Mouse (Mus musculus): ENCODE measurements around the gene Plekhg3.

The Plekhg3 gene

GRCm38 (mm10) chr12:76552321-76552720 lies 21.6 kb downstream of the Plekhg3 start:
- WGBS: 61% methylated on average over 8 of the region's 8 CpGs

GRCm38 (mm10) chr12:76552958-76553357 lies 22.3 kb downstream of the Plekhg3 start:
- WGBS: 88% methylated on average over 4 of the region's 4 CpGs

GRCm38 (mm10) chr12:76553917-76554316 lies 23.2 kb downstream of the Plekhg3 start:
- 71% methylated on average over 7 of the region's 7 CpGs for WGBS

- WGBS: 82% methylated on average over 3 of the region's 3 CpGs
Observed at GRCm38 (mm10) chr12:76554392-76554791, 23.7 kb downstream of the Plekhg3 start.

- 95% methylated on average over 3 of the region's 3 CpGs for WGBS
Observed at GRCm38 (mm10) chr12:76554871-76555386, 24.2 kb downstream of the Plekhg3 start.

GRCm38 (mm10) chr12:76556187-76556586 lies 25.5 kb downstream of the Plekhg3 start:
- 80% methylated on average over 7 of the region's 7 CpGs for WGBS

GRCm38 (mm10) chr12:76556745-76557389 lies 26.2 kb downstream of the Plekhg3 start:
- WGBS: 60% methylated on average over 6 of the region's 6 CpGs

GRCm38 (mm10) chr12:76558206-76558605 lies 27.5 kb downstream of the Plekhg3 start:
- 81% methylated on average over 5 of the region's 5 CpGs for WGBS

- 85% methylated on average over 4 of the region's 4 CpGs for WGBS
Observed at GRCm38 (mm10) chr12:76562196-76562595, 31.5 kb downstream of the Plekhg3 start.

- WGBS: 61% methylated on average over 10 of the region's 10 CpGs
Observed at GRCm38 (mm10) chr12:76566284-76566683, 35.6 kb downstream of the Plekhg3 start.

- WGBS: 89% methylated on average over 9 of the region's 9 CpGs
Observed at GRCm38 (mm10) chr12:76570221-76570940, 39.7 kb downstream of the Plekhg3 start.

- 91% methylated on average over 10 of the region's 10 CpGs for WGBS
Observed at GRCm38 (mm10) chr12:76571266-76571665, 40.6 kb downstream of the Plekhg3 start.

GRCm38 (mm10) chr12:76572261-76573251 lies 41.9 kb downstream of the Plekhg3 start:
- 78% methylated on average over 27 of the region's 27 CpGs for WGBS

GRCm38 (mm10) chr12:76573381-76573780 lies 42.7 kb downstream of the Plekhg3 start:
- WGBS: 98% methylated on average over 6 of the region's 6 CpGs

- WGBS: 91% methylated on average over 6 of the region's 6 CpGs
Observed at GRCm38 (mm10) chr12:76574815-76575214, 44.1 kb downstream of the Plekhg3 start.

GRCm38 (mm10) chr12:76576061-76576460 lies 45.4 kb downstream of the Plekhg3 start:
- WGBS: 92% methylated on average over 9 of the region's 9 CpGs

GRCm38 (mm10) chr12:76576806-76577205 lies 46.1 kb downstream of the Plekhg3 start:
- WGBS: 94% methylated on average over 8 of the region's 8 CpGs

- 92% methylated on average over 16 of the region's 16 CpGs for WGBS
Observed at GRCm38 (mm10) chr12:76577858-76578257, 47.2 kb downstream of the Plekhg3 start.

- 95% methylated on average over 2 of the region's 2 CpGs for WGBS
Observed at GRCm38 (mm10) chr12:76578465-76578864, 47.8 kb downstream of the Plekhg3 start.

GRCm38 (mm10) chr12:76579806-76580205 lies 49.1 kb downstream of the Plekhg3 start:
- WGBS: 88% methylated on average over 1 of the region's 1 CpGs

GRCm38 (mm10) chr12:76582139-76582538 lies 51.4 kb downstream of the Plekhg3 start:
- WGBS: 87% methylated on average over 3 of the region's 3 CpGs

GRCm38 (mm10) chr12:76582841-76583240 lies 52.1 kb downstream of the Plekhg3 start:
- 51% methylated on average over 6 of the region's 6 CpGs for WGBS

Measured in cerebral cortex, adult 2 months (tissue).